Comparison of ENCODE assay signal across 8 mouse cellular contexts in genomic region chr10:78464201-78464791, GRCm38 (mm10). TPM values are rescaled to one million over a fixed set of nuclear protein-coding genes. Genes with fewer than 3 reads are reported as not detected.
DNase-seq lines count a peak whose midpoint lies in the region; ATAC-seq and TF ChIP-seq lines count a peak whose summit lies in the region.
"Had no signal": no experiment of that assay in that cellular context is flagged by ENCODE, and none has a peak within 500 bp of the region (broad histone marks: within the 10 kb centered on the region; RNA-seq: fewer than 3 reads in every experiment).

No protein-coding gene starts in this region.

- H3K36me3 ChIP-seq in lung, embryonic 14.5 days (ENCODE audit: insufficient read depth): no peaks in the 10 kb centered on the region
- no peaks in the 10 kb centered on the region for H3K36me3 ChIP-seq in hindbrain, embryonic 11.5 days (ENCODE audit: control insufficient read depth, insufficient read depth, low read length)
- H3K36me3 ChIP-seq in midbrain, embryonic 13.5 days: no peaks in the 10 kb centered on the region

- no peaks in the 10 kb centered on the region for H3K27me3 ChIP-seq in lung, embryonic 14.5 days (ENCODE audit: insufficient read depth, low read length)
- no peaks in the 10 kb centered on the region for H3K27me3 ChIP-seq in hindbrain, embryonic 11.5 days (ENCODE audit: control insufficient read depth, insufficient read depth, low read length)
- peaks cover 12% of the 10 kb centered on the region; the same call in 1 of the 2 replicates for H3K27me3 ChIP-seq in midbrain, embryonic 13.5 days

- peak overlapping the region; percentile 68 for H3K4me3 ChIP-seq in lung, embryonic 14.5 days (ENCODE audit: low read depth, low read length)
- peak overlapping the region; percentile 93 for H3K4me3 ChIP-seq in bone marrow macrophage, adult 2 months (ENCODE audit: insufficient read depth, low read length)
- peak overlapping the region; percentile 59 for H3K4me3 ChIP-seq in hindbrain, embryonic 11.5 days (ENCODE audit: low read depth, low read length)
- peak overlapping the region; percentile 69 for H3K4me3 ChIP-seq in midbrain, embryonic 13.5 days (replicated peaks)

- DNase-seq in lung, embryonic 14.5 days: no peak
- no peak for DNase-seq in lung, postnatal 14 days
- DNase-seq in hindbrain, embryonic 11.5 days (ENCODE audit: low spot score): no peak
- no peak for DNase-seq in frontal cortex, postnatal 10 days (ENCODE audit: low spot score in 2 of 2)
- no peak for DNase-seq in urinary bladder, adult 2 months (ENCODE audit: low spot score)

- peak; percentile 38; the same call in 1 of the 2 replicates for ATAC-seq in lung, embryonic 14.5 days (ENCODE audit: insufficient read depth)
- peak; percentile 56; the same call in 1 of the 2 replicates for ATAC-seq in hindbrain, embryonic 11.5 days (ENCODE audit: low FRiP score)
- peak; percentile 69 for ATAC-seq in midbrain, embryonic 13.5 days

- TF ChIP-seq POLR2A in bone marrow macrophage, adult 2 months (IDR thresholded peaks at IDR 0.05; ENCODE audit: borderline replicate concordance, low read depth, low read length): no peak

- no peak overlapping the region for H3K27ac ChIP-seq in lung, embryonic 14.5 days (ENCODE audit: low read depth)
- peak overlapping the region; percentile 71 for H3K27ac ChIP-seq in bone marrow macrophage, adult 2 months (ENCODE audit: insufficient read depth, low read depth, low read length)
- no peak overlapping the region for H3K27ac ChIP-seq in hindbrain, embryonic 11.5 days (ENCODE audit: low read depth, low read length)
- peak overlapping the region; percentile 48 for H3K27ac ChIP-seq in midbrain, embryonic 13.5 days

- H3K9ac ChIP-seq in lung, embryonic 14.5 days: peak overlapping the region; percentile 65
- H3K9ac ChIP-seq in hindbrain, embryonic 11.5 days (ENCODE audit: low read depth, low read length): peak overlapping the region; percentile 57
- H3K9ac ChIP-seq in midbrain, embryonic 13.5 days (replicated peaks): peak overlapping the region; percentile 74

- H3K9me3 ChIP-seq in lung, embryonic 14.5 days (ENCODE audit: low read depth, low read length): no peaks in the 10 kb centered on the region
- no peaks in the 10 kb centered on the region for H3K9me3 ChIP-seq in hindbrain, embryonic 11.5 days (ENCODE audit: control insufficient read depth, low read length)
- no peaks in the 10 kb centered on the region for H3K9me3 ChIP-seq in midbrain, embryonic 13.5 days

- H3K4me2 ChIP-seq in lung, embryonic 14.5 days: peak overlapping the region; percentile 99
- peak overlapping the region; percentile 99 for H3K4me2 ChIP-seq in hindbrain, embryonic 11.5 days (replicated peaks; ENCODE audit: low read depth, low read length)
- H3K4me2 ChIP-seq in midbrain, embryonic 13.5 days (replicated peaks): peak overlapping the region; percentile 97

- H3K4me1 ChIP-seq in lung, embryonic 14.5 days (ENCODE audit: insufficient read depth): peaks cover 8% of the 10 kb centered on the region; the same call in 1 of the 2 replicates
- peaks cover 53% of the 10 kb centered on the region for H3K4me1 ChIP-seq in bone marrow macrophage, adult 2 months (ENCODE audit: control insufficient read depth, insufficient read depth, low read length)
- H3K4me1 ChIP-seq in hindbrain, embryonic 11.5 days (replicated peaks; ENCODE audit: control insufficient read depth, insufficient read depth, low read length): no peaks in the 10 kb centered on the region
- peaks cover 16% of the 10 kb centered on the region for H3K4me1 ChIP-seq in midbrain, embryonic 13.5 days (replicated peaks)

- 2% methylated on average over 32 of the region's 32 CpGs for WGBS in lung, embryonic 14.5 days
- 3% methylated on average over 32 of the region's 32 CpGs for WGBS in hindbrain, embryonic 11.5 days
- 1% methylated on average over 32 of the region's 32 CpGs for WGBS in midbrain, embryonic 13.5 days

- no peak for TF ChIP-seq CTCF in lung, embryonic 14.5 days (IDR thresholded peaks at IDR 0.05; ENCODE audit: low read depth)
- TF ChIP-seq CTCF in bone marrow macrophage, adult 2 months (IDR thresholded peaks at IDR 0.05; ENCODE audit: low read depth, low read length): no peak

RNA-seq across cellular contexts. Expression of gene Pdxk, which starts 0.5 kb away (rescaled TPM):
- 5.9 and 6.9 TPM in 2 replicates for polyA plus RNA-seq in lung, embryonic 14.5 days (2014; fragmentation: Nextera tagmentation; extraction: Ambion mirVana)
- polyA plus RNA-seq in bone marrow macrophage, adult 2 months (2012; ENCODE audit: insufficient read depth, insufficient read length, missing spikeins): 112 and 121 TPM in 2 replicates
- polyA plus RNA-seq in hindbrain, embryonic 11.5 days (2014; fragmentation: Nextera tagmentation; extraction: Ambion mirVana): 6.8 TPM in 2 replicates
- 16.6 and 17.4 TPM in 2 replicates for polyA plus RNA-seq in midbrain, embryonic 13.5 days (2015; fragmentation: Nextera tagmentation; extraction: Ambion mirVana)
- 28.2 and 33.3 TPM in 2 replicates for polyA plus RNA-seq in urinary bladder, adult 2 months (2012; rRNA removed)

RNA-seq across cellular contexts. Expression of gene Cstb, which starts 38.8 kb away (rescaled TPM):
- 201 and 211 TPM in 2 replicates for polyA plus RNA-seq in lung, embryonic 14.5 days (2014; fragmentation: Nextera tagmentation; extraction: Ambion mirVana)
- polyA plus RNA-seq in bone marrow macrophage, adult 2 months (2012; ENCODE audit: insufficient read depth, insufficient read length, missing spikeins): 742 and 743 TPM in 2 replicates
- 115 and 117 TPM in 2 replicates for polyA plus RNA-seq in hindbrain, embryonic 11.5 days (2014; fragmentation: Nextera tagmentation; extraction: Ambion mirVana)
- polyA plus RNA-seq in midbrain, embryonic 13.5 days (2015; fragmentation: Nextera tagmentation; extraction: Ambion mirVana): 91.6 and 97.8 TPM in 2 replicates
- polyA plus RNA-seq in urinary bladder, adult 2 months (2012; rRNA removed): 205 and 261 TPM in 2 replicates

RNA-seq across cellular contexts. Expression of gene Rrp1, which starts 51.5 kb away (rescaled TPM):
- polyA plus RNA-seq in lung, embryonic 14.5 days (2014; fragmentation: Nextera tagmentation; extraction: Ambion mirVana): 239 and 249 TPM in 2 replicates
- 138 and 145 TPM in 2 replicates for polyA plus RNA-seq in bone marrow macrophage, adult 2 months (2012; ENCODE audit: insufficient read depth, insufficient read length, missing spikeins)
- polyA plus RNA-seq in hindbrain, embryonic 11.5 days (2014; fragmentation: Nextera tagmentation; extraction: Ambion mirVana): 225 and 242 TPM in 2 replicates
- 363 and 377 TPM in 2 replicates for polyA plus RNA-seq in midbrain, embryonic 13.5 days (2015; fragmentation: Nextera tagmentation; extraction: Ambion mirVana)
- 149 and 195 TPM in 2 replicates for polyA plus RNA-seq in urinary bladder, adult 2 months (2012; rRNA removed)

RNA-seq across cellular contexts. Expression of gene Olfr1358, which starts 52.9 kb away (rescaled TPM):
- polyA plus RNA-seq in lung, embryonic 14.5 days (2014; fragmentation: Nextera tagmentation; extraction: Ambion mirVana): not detected in 2 replicates
- not detected in 2 replicates for polyA plus RNA-seq in bone marrow macrophage, adult 2 months (2012; ENCODE audit: insufficient read depth, insufficient read length, missing spikeins)
- polyA plus RNA-seq in hindbrain, embryonic 11.5 days (2014; fragmentation: Nextera tagmentation; extraction: Ambion mirVana): 0.15 TPM in 1 of 2 replicates, not detected in the other
- polyA plus RNA-seq in midbrain, embryonic 13.5 days (2015; fragmentation: Nextera tagmentation; extraction: Ambion mirVana): not detected in 2 replicates
- not detected in 2 replicates for polyA plus RNA-seq in urinary bladder, adult 2 months (2012; rRNA removed)
- polyA plus RNA-seq: gonadal fat pad, adult 2 months had no signal

Comparison
In these comparisons a context has a peak if more than half of its experiments do, and no peak if none do; other contexts are left out.
1. H3K27ac ChIP-seq: peak in bone marrow macrophage, adult 2 months (single experiment) and midbrain, embryonic 13.5 days (single experiment); none in lung, embryonic 14.5 days (single experiment) and hindbrain, embryonic 11.5 days (single experiment).
2. Peak in every context shown above with its lines, with median percentiles within 50 percentile points of each other: ATAC-seq, H3K4me2 ChIP-seq, H3K4me3 ChIP-seq and H3K9ac ChIP-seq.